Mouse (Mus musculus): ENCODE measurements around the gene BC029722.

Gene BC029722

DNA sequence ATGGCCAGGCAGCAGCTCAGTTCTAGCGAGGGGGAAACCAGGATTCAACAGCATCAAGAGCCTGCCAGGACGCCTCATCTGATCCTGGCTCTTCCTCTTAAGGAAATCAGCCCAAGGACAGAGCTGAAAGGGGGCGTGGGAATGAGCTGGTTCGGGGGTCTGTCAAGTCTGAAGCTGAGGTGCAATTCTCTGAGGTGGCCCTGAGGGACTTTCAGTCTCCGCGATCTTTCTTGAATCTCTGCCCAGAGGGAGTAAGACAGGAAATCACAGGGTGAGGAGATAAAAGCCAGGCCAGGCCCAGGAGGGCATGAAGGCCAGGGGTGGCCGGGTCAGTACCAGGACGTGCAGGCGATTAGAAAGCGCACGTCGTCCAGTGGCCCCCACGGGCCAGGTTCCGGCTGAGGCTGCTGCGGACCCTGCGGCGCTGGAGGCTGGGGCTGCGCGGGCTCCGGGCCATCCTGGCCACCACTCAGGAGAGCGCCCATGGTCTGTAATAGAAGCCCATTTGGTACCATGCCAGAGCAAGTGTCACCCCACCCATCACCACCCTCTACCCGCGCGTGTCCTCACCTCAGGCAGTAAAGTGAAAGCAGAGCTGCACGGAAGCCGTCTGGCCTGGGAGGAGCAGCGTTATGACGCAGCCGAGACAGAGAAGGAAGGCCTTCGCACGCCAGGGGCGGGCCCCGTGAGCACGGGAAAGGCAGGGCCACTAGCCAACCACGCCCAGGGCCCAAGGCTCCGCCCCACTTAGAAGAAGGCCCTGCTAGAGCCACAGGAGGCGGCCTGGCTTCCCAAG is 432 bp downstream of the BC029722 start:
- peak; percentile 94 for DNase-seq (ENCODE audit: low spot score)

GRCm38 (mm10) chr2:155817301-155818245 is 1.7 kb downstream of the BC029722 start:
- DNase-seq (ENCODE audit: low spot score) = no peak

- no peak for DNase-seq (ENCODE audit: low spot score)
Measured at GRCm38 (mm10) chr2:155816179-155816578, 3.0 kb downstream of the BC029722 start.

- no peak for DNase-seq (ENCODE audit: low spot score)
Measured at GRCm38 (mm10) chr2:155814829-155815228, 4.4 kb downstream of the BC029722 start.

DNA sequence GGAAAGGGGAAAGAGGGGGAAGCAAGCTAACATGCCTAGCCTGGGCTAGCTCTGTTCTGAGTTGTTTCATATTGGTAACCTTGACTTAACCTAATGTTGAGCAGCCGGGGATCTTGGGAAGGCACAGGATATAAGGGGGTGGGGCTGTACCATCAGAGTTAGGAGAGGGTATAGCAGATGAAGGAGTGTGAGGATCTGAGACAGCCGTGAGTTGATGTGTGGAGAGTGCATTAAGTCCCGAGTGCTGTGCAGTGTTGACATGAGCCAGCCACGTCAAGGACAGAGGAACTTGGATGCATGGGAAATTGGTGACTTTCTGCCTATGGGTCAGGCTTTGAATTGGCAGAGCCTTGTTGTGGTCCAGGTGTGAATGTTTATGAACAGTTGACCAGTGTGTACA is 6.6 kb downstream of the BC029722 start:
- no peak for DNase-seq (ENCODE audit: low spot score)

- peak; percentile 88 for DNase-seq (ENCODE audit: low spot score)
Measured at GRCm38 (mm10) chr2:155811821-155812396, 7.3 kb downstream of the BC029722 start.

GRCm38 (mm10) chr2:155809620-155810019 is 9.6 kb downstream of the BC029722 start:
- DNase-seq (ENCODE audit: low spot score) = no peak

DNA sequence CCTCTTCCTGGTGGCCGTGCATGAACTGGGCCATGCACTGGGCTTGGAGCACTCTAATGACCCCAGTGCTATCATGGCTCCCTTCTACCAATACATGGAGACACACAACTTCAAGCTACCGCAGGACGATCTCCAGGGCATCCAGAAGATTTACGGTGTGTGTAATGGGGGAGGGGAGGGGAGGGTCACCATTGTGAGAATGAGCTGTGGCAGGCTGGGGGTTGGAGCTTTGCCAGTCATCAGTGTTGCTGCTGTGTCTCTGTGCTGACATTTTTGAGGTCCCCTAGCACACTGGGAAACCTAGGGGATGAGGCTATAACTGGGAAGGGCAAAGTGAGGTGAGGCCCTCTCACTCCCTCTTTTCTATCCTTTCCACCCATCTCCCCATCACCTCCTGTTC is 11.8 kb downstream of the BC029722 start:
- DNase-seq (ENCODE audit: low spot score) = no peak

- no peak for DNase-seq (ENCODE audit: low spot score)
Measured at GRCm38 (mm10) chr2:155806548-155806947, 12.7 kb downstream of the BC029722 start.

GRCm38 (mm10) chr2:155805925-155806255 is 13.3 kb downstream of the BC029722 start:
- no peak for DNase-seq (ENCODE audit: low spot score)

- no peak for DNase-seq (ENCODE audit: low spot score)
Measured at GRCm38 (mm10) chr2:155805231-155805924, 13.8 kb downstream of the BC029722 start.

DNA sequence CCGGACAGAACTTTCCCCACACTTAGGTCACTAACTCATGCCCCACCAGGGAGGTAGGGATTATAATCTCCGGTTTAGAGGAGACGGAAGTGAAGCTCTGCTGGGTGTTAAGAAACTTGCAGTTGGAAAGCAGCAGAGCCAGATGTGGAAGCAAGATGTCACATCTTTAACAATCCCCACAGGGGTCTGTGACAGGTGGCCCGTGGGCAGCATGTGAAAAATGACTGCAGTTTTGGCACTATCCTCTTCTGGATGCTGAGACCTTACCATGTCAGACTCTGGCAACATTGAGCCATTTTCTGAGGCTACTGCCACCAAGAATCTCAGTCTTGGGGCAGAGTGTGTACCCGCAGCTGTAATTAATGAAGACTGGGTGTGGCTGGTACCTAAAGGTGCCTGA is 15.2 kb downstream of the BC029722 start:
- no peak for DNase-seq (ENCODE audit: low spot score)

DNA sequence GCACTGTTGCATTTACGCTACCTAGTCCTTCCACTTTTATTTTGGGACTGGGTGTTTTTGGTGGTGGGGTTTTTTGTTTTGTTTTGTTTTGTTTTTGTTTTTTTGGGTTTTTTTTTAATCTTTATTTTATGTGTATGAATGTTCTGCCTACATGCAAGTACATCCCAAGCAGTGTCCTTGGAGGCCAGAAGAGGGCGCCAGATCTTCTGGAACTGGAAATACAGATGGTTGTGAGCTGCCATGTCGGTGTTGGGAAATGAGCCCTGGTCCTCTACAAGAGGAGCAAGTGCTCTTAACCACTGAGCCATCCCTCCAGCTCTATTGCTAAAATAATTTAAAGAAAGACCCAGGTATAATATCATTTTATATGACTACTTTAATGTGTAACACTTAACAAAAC is 16.5 kb downstream of the BC029722 start:
- no peak for DNase-seq (ENCODE audit: low spot score)

GRCm38 (mm10) chr2:155798613-155799012 is 20.6 kb downstream of the BC029722 start:
- no peak for DNase-seq (ENCODE audit: low spot score)

- no peak for DNase-seq (ENCODE audit: low spot score)
Measured at GRCm38 (mm10) chr2:155794674-155795445, 24.4 kb downstream of the BC029722 start.

DNA sequence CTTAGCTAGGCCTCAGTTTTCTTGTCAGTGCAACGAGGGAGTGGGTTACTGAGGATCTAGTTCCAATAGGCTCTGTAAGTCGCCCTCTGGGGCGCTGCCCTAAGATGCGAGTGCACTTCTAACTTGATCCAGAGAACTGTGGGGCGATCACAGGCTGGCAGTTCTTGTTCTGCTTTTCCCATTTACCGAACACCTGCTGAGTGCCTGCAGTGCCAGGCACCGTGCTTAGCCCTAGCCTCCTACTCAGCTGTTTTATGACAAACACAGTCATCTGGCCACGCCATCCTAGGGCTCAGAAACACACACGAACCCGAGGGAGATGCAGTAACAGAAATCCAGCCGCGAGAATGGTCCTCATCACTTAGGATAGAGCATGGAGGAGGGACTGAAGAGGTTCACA is 26.3 kb downstream of the BC029722 start:
- DNase-seq (ENCODE audit: low spot score) = no peak

DNA sequence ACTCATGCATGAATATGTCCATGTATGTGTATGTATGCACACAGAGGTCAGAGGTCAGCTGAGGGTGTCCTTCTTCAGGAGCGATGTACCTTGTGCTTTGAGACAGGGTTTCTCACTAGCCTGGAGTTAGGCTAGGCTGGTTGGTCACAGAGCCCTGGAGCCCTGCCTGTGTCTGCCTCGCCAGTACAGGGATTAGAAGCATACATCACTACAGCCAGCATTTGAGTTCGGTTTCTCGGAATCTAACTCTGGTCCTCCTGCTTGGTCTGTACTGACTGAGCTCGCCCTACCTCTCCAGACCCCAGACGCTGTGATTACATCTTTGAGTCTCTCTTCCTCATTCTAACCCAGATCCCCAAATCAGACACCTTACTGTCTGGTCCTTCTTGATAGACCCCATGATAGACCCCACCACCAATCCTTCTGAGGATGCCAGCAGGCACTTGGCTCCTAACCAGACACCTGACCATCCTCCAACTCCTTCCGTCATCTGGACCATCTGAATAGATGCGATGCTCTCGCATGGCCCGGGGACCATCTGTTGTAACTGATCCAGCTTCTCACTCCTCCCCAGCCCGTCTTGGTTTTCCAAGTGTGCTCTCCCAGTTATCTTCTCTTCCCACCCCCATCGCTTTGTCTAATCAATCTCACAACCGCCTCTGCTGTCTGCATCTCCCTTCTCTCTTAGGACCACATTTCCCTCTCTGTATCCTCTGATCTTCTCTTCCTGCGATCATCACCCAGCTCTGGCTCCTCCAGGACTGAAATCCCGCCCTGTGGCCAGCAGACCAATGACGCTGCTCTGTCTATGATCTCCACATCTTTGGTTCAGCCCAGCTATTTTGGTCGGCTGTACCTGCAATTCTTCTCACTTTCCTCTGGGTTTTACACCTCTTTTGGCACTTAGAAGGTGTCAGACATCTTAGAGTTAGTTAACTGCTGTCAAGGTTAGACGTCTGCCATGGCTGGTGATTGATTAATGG is 31.0 kb downstream of the BC029722 start:
- no peak for DNase-seq (ENCODE audit: low spot score)

DNA sequence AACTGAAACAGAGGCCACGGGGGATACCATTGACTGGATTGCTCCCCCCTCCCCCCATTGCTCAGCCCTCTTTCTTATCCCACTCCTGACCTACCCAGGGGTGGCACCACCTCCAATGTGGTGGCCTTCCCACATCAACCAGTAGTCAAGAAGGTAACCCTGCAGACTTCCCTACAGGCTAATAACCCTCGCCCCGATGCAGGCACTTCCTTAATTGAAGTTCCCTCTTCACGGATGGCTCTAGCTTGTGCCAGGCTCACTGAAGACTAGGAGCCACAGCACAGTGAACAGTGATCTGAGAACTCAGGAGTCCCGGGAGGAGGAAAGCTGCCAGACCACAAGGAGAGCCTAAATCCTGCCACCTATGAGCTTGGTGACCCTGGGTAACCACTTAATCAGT is 32.3 kb downstream of the BC029722 start:
- no peak for DNase-seq (ENCODE audit: low spot score)

GRCm38 (mm10) chr2:155784534-155784933 is 34.7 kb downstream of the BC029722 start:
- DNase-seq (ENCODE audit: low spot score) = no peak

- DNase-seq (ENCODE audit: low spot score) = no peak
Measured at GRCm38 (mm10) chr2:155779506-155779905, 39.7 kb downstream of the BC029722 start.
